Mouse (Mus musculus): Measurements from ENCODE around the gene Inka2.

- TF ChIP-seq ZC3H11A (IDR thresholded peaks at IDR 0.05; ENCODE audit: borderline replicate concordance, low read depth, low read length) (no peak), ZNF384 (IDR thresholded peaks at IDR 0.05; ENCODE audit: low read depth, low read length) (no peak), HCFC1 (IDR thresholded peaks at IDR 0.05; ENCODE audit: borderline replicate concordance, insufficient read depth, low read length) (no peak), MAFK (IDR thresholded peaks at IDR 0.05; ENCODE audit: insufficient read depth, low read depth, low read length) (no peak), CHD2 (IDR thresholded peaks at IDR 0.05; ENCODE audit: low read depth, low read length) (no peak)
These were observed 17.7 kb upstream of the Inka2 start for GRCm38 (mm10) chr3:105686394-105687323.

Data from ES-E14 (cell line).